29 mouse cellular contexts compared by ENCODE assay signal in the genomic region with DNA sequence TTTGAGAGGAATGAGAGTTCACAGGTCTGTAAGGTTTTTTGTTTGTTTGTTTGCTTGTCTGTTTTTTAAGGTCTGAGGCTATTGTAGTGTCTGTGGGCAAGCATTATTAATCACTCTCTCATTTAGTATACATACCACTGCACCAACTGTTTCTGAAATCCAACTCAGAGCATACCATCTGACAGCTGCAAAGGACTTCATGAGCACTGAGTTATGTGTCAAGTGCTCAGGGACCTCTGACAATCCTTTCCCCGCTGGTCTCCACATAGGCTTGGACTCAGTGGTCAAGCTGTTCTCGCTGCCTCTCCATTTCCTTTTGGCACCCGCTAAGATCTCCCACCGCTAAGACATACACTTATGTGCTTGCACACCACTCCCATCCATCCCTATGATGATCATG. TPM values are rescaled to one million over a fixed set of nuclear protein-coding genes. Genes with fewer than 3 reads are reported as not detected.
"Had no signal": no experiment of that assay in that cellular context is flagged by ENCODE, and none has a peak within 500 bp of the region (broad histone marks: within the 10 kb centered on the region; RNA-seq: fewer than 3 reads in every experiment).

No protein-coding gene starts in this region.

- H3K4me1 ChIP-seq: embryonic facial prominence, embryonic 12.5 days; embryonic facial prominence, embryonic 13.5 days; forebrain, embryonic 12.5 days; forebrain, embryonic 13.5 days had no signal

- ATAC-seq: forebrain, embryonic 13.5 days; forebrain, embryonic 14.5 days; forebrain, embryonic 15.5 days; forebrain, embryonic 16.5 days; forebrain, postnatal 0 days had no signal

- H3K36me3 ChIP-seq: embryonic facial prominence, embryonic 10.5 days; embryonic facial prominence, embryonic 12.5 days; embryonic facial prominence, embryonic 13.5 days; embryonic facial prominence, embryonic 15.5 days; forebrain, embryonic 10.5 days; forebrain, embryonic 12.5 days; forebrain, embryonic 15.5 days had no signal

- H3K27me3 ChIP-seq: embryonic facial prominence, embryonic 12.5 days; embryonic facial prominence, embryonic 13.5 days; embryonic facial prominence, embryonic 15.5 days; forebrain, embryonic 12.5 days; forebrain, embryonic 13.5 days; forebrain, embryonic 15.5 days had no signal

- DNase-seq: cerebellum, adult 18-20 months; cerebellum, adult 2 months; cerebellum, adult 8-10 months; cerebellum, adult 9-10 months; cerebellum, adult 9-11 months; cerebellum, postnatal 10 days; cerebellum, postnatal 14 days; cerebellum, postnatal 25 days; cerebellum, postnatal 36 days; embryo, embryonic 11 days; forebrain, postnatal 0 days; gastrocnemius, adult 2 months; gastrocnemius, postnatal 10 days; gastrocnemius, postnatal 14 days; gastrocnemius, postnatal 25 days; gastrocnemius, postnatal 36 days; heart, adult 18-20 months had no signal

- H3K27ac ChIP-seq: embryonic facial prominence, embryonic 10.5 days; embryonic facial prominence, embryonic 12.5 days; embryonic facial prominence, embryonic 13.5 days; embryonic facial prominence, embryonic 15.5 days; forebrain, embryonic 10.5 days; forebrain, embryonic 12.5 days; forebrain, embryonic 13.5 days; forebrain, embryonic 15.5 days; gastrocnemius, adult 2 months had no signal

- H3K4me3 ChIP-seq: embryonic facial prominence, embryonic 10.5 days; embryonic facial prominence, embryonic 12.5 days; embryonic facial prominence, embryonic 13.5 days; embryonic facial prominence, embryonic 15.5 days; erythroblast, embryonic 14.5 days; forebrain, embryonic 10.5 days; forebrain, embryonic 12.5 days; forebrain, embryonic 13.5 days; forebrain, embryonic 15.5 days; gastrocnemius, adult 2 months had no signal

- H3K9me3 ChIP-seq: embryonic facial prominence, embryonic 10.5 days; embryonic facial prominence, embryonic 12.5 days; embryonic facial prominence, embryonic 13.5 days; embryonic facial prominence, embryonic 15.5 days; forebrain, embryonic 10.5 days; forebrain, embryonic 12.5 days; forebrain, embryonic 13.5 days; forebrain, embryonic 15.5 days had no signal

- H3K9ac ChIP-seq: embryonic facial prominence, embryonic 12.5 days; embryonic facial prominence, embryonic 13.5 days; embryonic facial prominence, embryonic 15.5 days; forebrain, embryonic 12.5 days; forebrain, embryonic 13.5 days; forebrain, embryonic 15.5 days; forebrain, postnatal 0 days had no signal

- H3K4me2 ChIP-seq: embryonic facial prominence, embryonic 12.5 days; embryonic facial prominence, embryonic 13.5 days; embryonic facial prominence, embryonic 15.5 days; forebrain, embryonic 12.5 days; forebrain, embryonic 13.5 days; forebrain, embryonic 15.5 days had no signal

RNA-seq across cellular contexts. Expression of a gene that starts 37.1 kb away (rescaled TPM):
- polyA plus RNA-seq: erythroblast, embryonic 14.5 days had no signal

RNA-seq across cellular contexts. Expression of a gene that starts 55.5 kb away (rescaled TPM):
- polyA plus RNA-seq: embryonic facial prominence, embryonic 11.5 days had no signal
